Mouse (Mus musculus) neural tube, embryonic 12.5 days (tissue): ENCODE results near the gene Dhrs7c. TPM values are rescaled to one million over a fixed set of nuclear protein-coding genes. Genes with fewer than 3 reads are reported as not detected.
A peak's percentile ranks its signal among the peaks of the same experiment; 100 is the strongest.

Experiments
- ATAC-seq: fragments of 200-750 bp; cut with Nextera tagmentation; 2 replicates; pipeline ENCODE4 v1.8.0; 2017; ENCODE audit warnings: low read depth, mild to moderate bottlenecking, moderate TSS enrichment, moderate library complexity; ENCODE audit not compliant: low FRiP score
- H3K27ac ChIP-seq: fragments of 300-500 bp; sonication (generic); 2 replicates; pipeline ENCODE4 v1.5.1; 2016
- H3K27me3 ChIP-seq: fragments of 300-500 bp; sonication (generic); replicated peaks from 2 replicates; pipeline ENCODE4 v1.6.1; 2016; ENCODE audit warnings: mild to moderate bottlenecking
- H3K36me3 ChIP-seq: fragments of 300-500 bp; sonication (generic); 2 replicates; pipeline ENCODE4 v1.6.1; 2016; ENCODE audit warnings: mild to moderate bottlenecking
- H3K4me1 ChIP-seq: fragments of 300-500 bp; sonication (generic); 2 replicates; pipeline ENCODE4 v1.6.1; 2016
- H3K4me2 ChIP-seq: fragments of 300-500 bp; sonication (generic); replicated peaks from 2 replicates; pipeline ENCODE4 v1.6.1; 2016; ENCODE audit warnings: mild to moderate bottlenecking
- H3K4me3 ChIP-seq: fragments of 300-500 bp; sonication (generic); 2 replicates; pipeline ENCODE4 v1.5.1; 2016
- H3K9ac ChIP-seq: fragments of 300-500 bp; sonication (generic); 2 replicates; pipeline ENCODE4 v1.6.1; 2016; ENCODE audit warnings: mild to moderate bottlenecking
- H3K9me3 ChIP-seq: fragments of 300-500 bp; sonication (generic); 2 replicates; pipeline ENCODE4 v1.6.1; 2016; ENCODE audit warnings: mild to moderate bottlenecking
- WGBS: fragments of 180-500 bp; shearing (Covaris S2); methylation state at CpG from one replicate; pipeline ENCODE4 v1.1.7; 2016; 5-methylcytosine and 5-hydroxymethylcytosine counted together
- polyA plus RNA-seq: library from polyadenylated mRNA; unstranded; fragments of >200 nt; fragmentation: Nextera tagmentation; extraction: Ambion mirVana; gene quantifications from 2 replicates; pipeline ENCODE4 v1.2.1, GENCODE M21; 2016

Dhrs7c gene
- polyA plus RNA-seq, 1 experiment from 2014 or later, result 0.34 TPM

DNA sequence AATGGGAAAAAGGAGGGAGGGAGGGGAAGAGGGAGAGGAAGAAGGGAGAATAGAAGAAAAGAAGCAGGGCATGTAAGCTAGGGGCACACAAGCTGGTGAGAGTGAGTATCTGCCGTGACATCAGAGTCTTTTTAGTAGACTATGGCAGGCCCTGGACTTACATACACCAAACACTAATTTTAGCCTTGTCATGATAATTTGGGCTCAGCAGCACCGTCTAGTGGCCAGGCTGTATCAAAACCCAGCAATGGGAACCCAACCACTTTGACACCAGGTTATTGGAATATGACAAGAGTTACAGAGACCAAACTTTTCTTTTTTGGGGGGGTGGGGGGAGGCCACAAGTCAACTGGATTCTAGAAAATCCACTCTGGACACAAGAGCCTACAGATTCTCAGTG lies 57.0 kb downstream of the Dhrs7c start:
- Histone ChIP-seq H3K36me3 (no peaks in the 10 kb centered on the region), H3K9me3 (no peaks in the 10 kb centered on the region), H3K27me3 (no peaks in the 10 kb centered on the region), H3K27ac (no peak overlapping the region), H3K4me3 (no peak overlapping the region), H3K9ac (no peak overlapping the region), H3K4me1 (no peaks in the 10 kb centered on the region), H3K4me2 (no peak overlapping the region)
- 46% methylated on average over 2 of the region's 2 CpGs for WGBS
- no peak for ATAC-seq

DNA sequence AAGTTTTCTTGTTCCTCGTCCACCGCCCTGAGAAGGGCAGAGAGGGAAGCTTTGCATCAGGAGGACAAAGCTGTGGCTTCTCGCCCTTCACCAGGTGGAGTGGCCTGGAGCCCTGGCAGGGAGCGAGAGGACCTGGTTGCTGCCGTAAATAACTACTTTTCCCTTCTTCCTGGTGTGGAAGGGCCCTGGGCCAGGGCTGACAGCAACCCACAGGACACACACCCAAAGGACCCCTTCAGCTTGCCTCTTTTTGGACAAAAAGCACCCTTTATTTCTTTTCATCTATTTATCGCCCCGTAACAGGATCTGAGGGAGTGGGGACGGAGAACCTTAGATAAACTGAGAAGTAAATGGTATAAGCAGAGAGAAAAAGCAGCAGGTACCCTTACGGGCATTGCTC lies 60.5 kb downstream of the Dhrs7c start:
- Histone ChIP-seq H3K4me3 (no peak overlapping the region), H3K9ac (no peak overlapping the region), H3K27ac (no peak overlapping the region), H3K9me3 (no peaks in the 10 kb centered on the region), H3K36me3 (no peaks in the 10 kb centered on the region), H3K27me3 (no peaks in the 10 kb centered on the region), H3K4me1 (peaks cover 7% of the 10 kb centered on the region), H3K4me2 (no peak overlapping the region)
- WGBS, result 84% methylated on average over 9 of the region's 9 CpGs
- no peak for ATAC-seq

DNA sequence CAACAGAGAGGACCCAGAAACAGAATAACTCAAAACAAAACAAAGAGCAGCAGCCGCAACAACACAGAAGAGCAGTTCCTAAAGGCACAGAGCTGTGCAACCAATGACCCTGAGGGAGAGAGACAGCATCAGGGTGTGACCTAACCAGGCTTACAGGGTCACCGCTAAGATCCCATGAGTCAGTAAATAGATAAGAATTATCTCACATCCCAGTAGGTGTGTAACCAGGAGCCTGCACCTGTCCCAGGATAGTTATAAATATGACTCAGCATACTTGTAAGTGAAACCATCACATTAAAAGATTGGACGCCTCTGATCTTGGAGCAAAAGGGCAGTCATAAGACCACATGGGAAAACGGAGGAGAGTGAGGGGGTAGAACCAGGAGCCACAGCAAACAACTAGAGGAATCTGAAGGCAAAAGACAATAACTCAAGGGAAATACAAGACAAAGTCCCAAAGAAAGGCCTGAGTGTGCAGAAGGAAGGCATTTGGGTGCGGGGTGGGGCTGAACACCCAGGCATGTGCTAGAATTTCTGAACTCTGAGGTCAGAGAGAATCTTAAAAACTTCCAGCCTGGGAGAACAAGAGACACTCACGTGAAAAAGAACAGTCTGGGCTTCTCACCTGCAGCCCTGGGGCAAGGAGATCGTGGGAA lies 62.9 kb downstream of the Dhrs7c start:
- H3K4me1 ChIP-seq, result peaks cover 7% of the 10 kb centered on the region
- H3K9ac ChIP-seq, result no peak overlapping the region
- WGBS, result 60% methylated on average over 7 of the region's 7 CpGs
- no peaks in the 10 kb centered on the region for H3K27me3 ChIP-seq
- no peaks in the 10 kb centered on the region for H3K9me3 ChIP-seq
- H3K36me3 ChIP-seq, result no peaks in the 10 kb centered on the region
- H3K27ac ChIP-seq, result no peak overlapping the region
- peak overlapping the region; percentile 1; the same call in 1 of the 2 replicates for H3K4me2 ChIP-seq
- ATAC-seq, result no peak
- H3K4me3 ChIP-seq, result no peak overlapping the region

DNA sequence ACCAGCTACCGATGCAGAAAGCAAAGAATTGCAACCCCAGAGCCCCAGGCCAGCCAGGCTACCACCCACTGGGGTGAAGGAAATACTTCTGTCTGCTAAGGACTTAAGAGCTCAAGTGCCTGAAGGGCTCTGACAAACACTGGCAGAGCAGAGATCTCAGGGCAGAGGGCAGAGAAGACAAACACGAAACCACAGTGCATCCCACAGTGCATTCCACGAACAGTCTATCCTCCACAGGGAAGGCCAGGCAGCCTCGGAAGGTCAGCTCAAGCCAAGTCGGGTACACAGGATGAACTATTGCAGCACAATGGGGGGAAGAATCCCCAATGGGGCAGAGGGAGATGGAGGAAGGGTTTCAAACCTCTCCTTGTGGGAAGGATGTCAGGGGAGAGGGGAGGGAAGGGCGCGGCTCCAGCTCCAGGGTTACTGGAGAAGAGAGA lies 63.4 kb downstream of the Dhrs7c start:
- no peak overlapping the region for H3K4me3 ChIP-seq
- H3K27ac ChIP-seq, result no peak overlapping the region
- H3K9me3 ChIP-seq, result no peaks in the 10 kb centered on the region
- no peaks in the 10 kb centered on the region for H3K27me3 ChIP-seq
- ATAC-seq, result no peak
- H3K4me1 ChIP-seq, result peaks cover 7% of the 10 kb centered on the region
- WGBS, result 11% methylated on average over 7 of the region's 7 CpGs
- H3K36me3 ChIP-seq, result no peaks in the 10 kb centered on the region
- H3K9ac ChIP-seq, result no peak overlapping the region
- peak overlapping the region; percentile 1; the same call in 1 of the 2 replicates for H3K4me2 ChIP-seq

DNA sequence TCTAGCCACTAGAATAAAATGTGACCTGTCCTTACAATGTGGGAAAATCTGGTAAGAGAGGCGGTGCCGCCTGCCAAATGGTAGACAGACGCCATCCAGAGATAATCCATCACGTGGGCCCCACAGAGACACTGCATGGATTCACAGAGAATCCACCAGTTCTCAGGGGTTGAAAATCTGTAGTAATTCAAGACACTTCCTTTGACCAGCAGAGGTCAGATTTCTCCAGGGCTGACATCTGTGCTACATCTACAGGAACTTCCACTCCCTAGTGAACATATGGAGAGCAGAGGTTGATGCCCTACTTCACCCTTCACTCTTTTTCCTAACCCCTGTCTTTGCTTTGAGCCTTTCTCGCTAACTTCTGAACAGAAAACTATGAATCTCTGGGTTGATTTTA lies 67.1 kb downstream of the Dhrs7c start:
- H3K9ac ChIP-seq, result no peak overlapping the region
- no peak overlapping the region for H3K4me2 ChIP-seq
- no peaks in the 10 kb centered on the region for H3K36me3 ChIP-seq
- H3K4me3 ChIP-seq, result no peak overlapping the region
- no peaks in the 10 kb centered on the region for H3K9me3 ChIP-seq
- H3K27me3 ChIP-seq, result no peaks in the 10 kb centered on the region
- H3K27ac ChIP-seq, result no peak overlapping the region
- ATAC-seq, result no peak
- peaks cover 7% of the 10 kb centered on the region for H3K4me1 ChIP-seq
- WGBS, result 75% methylated on average over 5 of the region's 5 CpGs

Other genes starting within 250 kb of the Dhrs7c start
- not detected in 2 replicates for gene Rcvrn, start 102.9 kb upstream of the Dhrs7c start, polyA plus RNA-seq
- 0.04 TPM in 1 of 2 replicates, not detected in the other for gene Glp2r, start 27.0 kb upstream of the Dhrs7c start, polyA plus RNA-seq
- not detected in 2 replicates for gene Gsg1l2, start 23.6 kb upstream of the Dhrs7c start, polyA plus RNA-seq
- gene Usp43, start 124.0 kb downstream of the Dhrs7c start, polyA plus RNA-seq, result 0.72 and 0.91 TPM in 2 replicates
- gene Cfap52, start 167.5 kb downstream of the Dhrs7c start, polyA plus RNA-seq, result 0.81 and 0.86 TPM in 2 replicates
- gene Stx8, start 168.0 kb downstream of the Dhrs7c start, polyA plus RNA-seq, result 68.0 and 69.0 TPM in 2 replicates